Mouse (Mus musculus) bone marrow, adult 2 months (tissue): ENCODE data around the gene Egln1. TPM values are rescaled to one million over a fixed set of nuclear protein-coding genes. Genes with fewer than 3 reads are reported as not detected.

Source experiments
- H3K27ac ChIP-seq: fragments of 200-500 bp; 2 replicates; pipeline ENCODE4 v1.5.1; 2012; ENCODE audit warnings: low read depth, mild to moderate bottlenecking, control low read depth, inconsistent platforms, low read length; ENCODE audit not compliant: control insufficient read depth, poor library complexity, insufficient read depth
- H3K4me1 ChIP-seq: fragments of 200-500 bp; 2 replicates; pipeline ENCODE4 v1.6.1; 2011; ENCODE audit warnings: low read length; ENCODE audit not compliant: control insufficient read depth, insufficient read depth
- H3K4me3 ChIP-seq: fragments of 200-500 bp; replicated peaks from 2 replicates; pipeline ENCODE3; 2011; ENCODE audit warnings: mild to moderate bottlenecking, low read depth, low read length, control low read depth; ENCODE audit not compliant: control insufficient read depth
- CTCF ChIP-seq: fragments of 200-500 bp; IDR thresholded peaks from 2 replicates; pipeline ENCODE4 v1.5.1; 2011; ENCODE audit warnings: low read length, control low read depth; ENCODE audit not compliant: control insufficient read depth, insufficient read depth
- POLR2A ChIP-seq: fragments of 200-500 bp; IDR thresholded peaks from 2 replicates; pipeline ENCODE4 v1.6.1; 2011; ENCODE audit warnings: low read depth, mild to moderate bottlenecking, control low read depth, low read length, borderline replicate concordance; ENCODE audit not compliant: control insufficient read depth
- WGBS: fragments of 180-500 bp; shearing (Covaris S2); methylation state at CpG from one replicate; pipeline ENCODE4 v1.1.7; 2018; 5-methylcytosine and 5-hydroxymethylcytosine counted together
- polyA plus RNA-seq: library from polyadenylated mRNA; stranded (reverse); fragments of >200 nt; gene quantifications from 2 replicates; pipeline ENCODE4 v1.2.4, GENCODE M21; 2011; ENCODE audit warnings: low replicate concordance; ENCODE audit not compliant: missing spikeins, insufficient read depth, insufficient read length

The Egln1 gene
- polyA plus RNA-seq, 1 experiment = 7.1 TPM

DNA sequence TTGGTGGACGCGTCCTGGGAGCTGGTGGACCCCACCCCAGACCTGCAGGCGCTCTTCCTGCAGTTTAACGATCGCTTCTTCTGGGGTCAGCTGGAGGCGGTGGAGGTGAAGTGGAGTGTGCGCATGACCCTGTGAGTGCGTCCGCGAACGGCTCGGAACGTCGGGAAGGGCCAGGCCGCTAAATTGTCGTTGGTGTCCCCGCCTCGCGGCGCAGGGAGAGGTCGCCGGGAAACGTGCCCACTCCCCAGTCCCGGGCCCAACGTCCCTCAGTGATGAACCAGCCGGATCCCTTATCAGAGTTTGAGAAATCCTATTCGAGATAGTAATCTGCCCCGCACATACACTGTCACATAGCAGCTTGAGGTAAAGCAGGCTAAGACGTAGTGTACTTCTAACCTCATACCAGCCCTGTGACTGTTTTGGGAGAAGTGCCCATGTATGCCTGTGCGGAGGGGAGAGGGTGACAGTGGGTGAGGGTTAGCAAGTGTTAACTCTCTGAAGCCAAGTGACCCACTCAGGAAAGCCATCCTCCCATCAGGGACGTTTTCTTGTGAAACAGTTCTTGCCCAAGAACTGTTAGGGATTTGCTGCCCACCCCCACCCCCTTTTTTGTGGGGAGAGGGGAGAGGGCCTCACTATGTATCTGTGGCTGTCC is 50.7 kb downstream of the Egln1 start:
- Histone ChIP-seq H3K4me1 (peaks cover 11% of the 10 kb centered on the region), H3K4me3 (peak overlapping the region; percentile 96), H3K27ac (peak overlapping the region; percentile 96; the same call in 1 of the 2 replicates)
- 2% methylated on average over 31 of the region's 31 CpGs for WGBS
- no peak for TF ChIP-seq CTCF
- no peak for TF ChIP-seq POLR2A

DNA sequence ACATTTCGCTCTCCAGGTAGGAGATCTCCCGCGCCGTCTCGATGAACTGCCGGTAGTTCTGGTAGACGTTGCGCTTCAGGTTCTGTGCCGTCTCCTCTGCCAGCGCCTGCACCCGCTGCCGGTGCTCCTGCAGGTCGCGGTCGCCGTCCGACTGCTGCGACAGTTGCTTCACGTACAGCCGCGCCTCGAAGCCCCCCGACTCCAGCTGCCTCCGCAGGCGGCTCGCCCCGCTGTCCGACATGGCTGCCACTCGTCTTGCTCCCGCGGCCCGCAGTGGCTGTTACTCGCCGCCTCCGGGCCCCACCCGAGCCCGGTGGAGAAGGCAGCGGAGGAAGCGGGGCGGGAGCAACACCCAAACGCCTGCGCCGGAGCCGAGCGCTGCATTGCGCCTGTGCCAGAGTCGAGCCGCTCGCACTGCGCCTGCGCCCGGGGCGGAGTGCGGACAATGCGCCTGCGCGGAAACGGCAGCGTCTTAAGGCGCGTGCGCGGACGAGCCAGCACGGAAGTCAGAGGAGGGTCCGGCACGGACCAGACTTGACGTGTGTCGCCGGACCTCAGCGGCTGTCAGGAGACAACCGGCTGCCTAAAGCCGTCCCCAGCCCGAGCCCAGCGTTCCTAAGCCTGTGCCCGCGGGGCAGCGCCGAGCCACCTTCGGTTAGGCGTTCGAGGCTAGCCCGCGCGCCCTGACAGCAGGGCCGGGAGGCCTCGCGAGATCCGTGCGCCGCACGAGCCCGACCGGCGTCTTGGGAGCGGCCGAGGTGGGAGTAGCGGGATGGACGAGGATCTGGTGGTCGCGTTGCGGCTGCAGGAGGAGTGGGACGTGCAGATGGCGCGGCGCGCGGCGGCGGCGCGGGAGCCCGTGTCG is 51.5 kb downstream of the Egln1 start, which contains the start of the genes Exoc8 and Sprtn:
TSS of gene Exoc8 (minus strand) at position 320 of the 865 bp plus-strand sequence.
TSS of gene Sprtn (plus strand) at position 501 of the 865 bp plus-strand sequence.
- under 1% methylated on average over 114 of the region's 114 CpGs for WGBS
- H3K4me3 ChIP-seq = peak within 1 kb of the TSS; percentile 96
- peaks cover 11% of the 10 kb centered on the region for H3K4me1 ChIP-seq
- TF ChIP-seq POLR2A = peak; percentile 96
- no peak for TF ChIP-seq CTCF
- H3K27ac ChIP-seq = peak within 1 kb of the TSS; percentile 96

GRCm38 (mm10) chr8:124896632-124897385 is 52.3 kb downstream of the Egln1 start:
- Histone ChIP-seq H3K4me3 (peak overlapping the region; percentile 96), H3K4me1 (peaks cover 11% of the 10 kb centered on the region), H3K27ac (peak overlapping the region; percentile 96)
- peak; percentile 70 for TF ChIP-seq CTCF
- peak; percentile 52; the same call in 1 of the 2 replicates for TF ChIP-seq POLR2A
- whole genome bisulfite sequencing = 2% methylated on average over 60 of the region's 60 CpGs

GRCm38 (mm10) chr8:124896010-124896631 is 53.0 kb downstream of the Egln1 start:
- Histone ChIP-seq H3K4me1 (peaks cover 11% of the 10 kb centered on the region), H3K27ac (no peak overlapping the region), H3K4me3 (peak overlapping the region; percentile 96)
- TF ChIP-seq CTCF (no peak), POLR2A (no peak)
- 87% methylated on average over 26 of the region's 26 CpGs for WGBS

- Histone ChIP-seq H3K4me3 (no peak overlapping the region), H3K27ac (no peak overlapping the region), H3K4me1 (peaks cover 7% of the 10 kb centered on the region)
- WGBS = 79% methylated on average over 3 of the region's 3 CpGs
- no peak for TF ChIP-seq CTCF
- TF ChIP-seq POLR2A = no peak
These were observed 56.5 kb downstream of the Egln1 start for GRCm38 (mm10) chr8:124892596-124892995.

- H3K27ac ChIP-seq = no peak overlapping the region
- 90% methylated on average over 5 of the region's 5 CpGs for WGBS
- no peak for TF ChIP-seq POLR2A
- no peak for TF ChIP-seq CTCF
- no peak overlapping the region for H3K4me3 ChIP-seq
- no peaks in the 10 kb centered on the region for H3K4me1 ChIP-seq
These were observed 60.7 kb downstream of the Egln1 start for GRCm38 (mm10) chr8:124888385-124888784.

GRCm38 (mm10) chr8:124878946-124879526 is 70.1 kb downstream of the Egln1 start:
- Histone ChIP-seq H3K4me3 (no peak overlapping the region), H3K27ac (0 out of 2 replicates have a peak overlapping the region, but pooled peaks have one; percentile 10), H3K4me1 (no peaks in the 10 kb centered on the region; the same call in 1 of the 2 replicates)
- TF ChIP-seq CTCF (no peak), POLR2A (no peak)
- 68% methylated on average over 10 of the region's 10 CpGs for WGBS
